Mouse (Mus musculus): ENCODE measurements around the gene Snx14.
A peak's percentile ranks its signal among the peaks of the same experiment; 100 is the strongest.

The Snx14 gene

GRCm38 (mm10) chr9:88344424-88344823 lies 94.3 kb downstream of the Snx14 start:
- no peak for DNase-seq (ENCODE audit: low spot score)

GRCm38 (mm10) chr9:88342701-88343100 lies 96.1 kb downstream of the Snx14 start:
- no peak for DNase-seq (ENCODE audit: low spot score)

- no peak for DNase-seq (ENCODE audit: low spot score)
These were observed 96.5 kb downstream of the Snx14 start for GRCm38 (mm10) chr9:88342241-88342640.

GRCm38 (mm10) chr9:88340819-88341218 lies 97.9 kb downstream of the Snx14 start:
- no peak for DNase-seq (ENCODE audit: low spot score)

- DNase-seq (ENCODE audit: low spot score) = no peak
These were observed 102.9 kb downstream of the Snx14 start for GRCm38 (mm10) chr9:88335839-88336238.

- DNase-seq (ENCODE audit: low spot score) = no peak
These were observed 106.3 kb downstream of the Snx14 start for GRCm38 (mm10) chr9:88332447-88332846.

- DNase-seq (ENCODE audit: low spot score) = no peak
These were observed 108.4 kb downstream of the Snx14 start for GRCm38 (mm10) chr9:88330316-88330715.

- no peak for DNase-seq (ENCODE audit: low spot score)
These were observed 109.5 kb downstream of the Snx14 start for GRCm38 (mm10) chr9:88329166-88329748.

- DNase-seq (ENCODE audit: low spot score) = no peak
These were observed 110.1 kb downstream of the Snx14 start for GRCm38 (mm10) chr9:88328666-88329065.

GRCm38 (mm10) chr9:88326930-88327901 lies 111.5 kb downstream of the Snx14 start, which contains the start of gene Nt5e:
Gene Nt5e, plus strand, starts transcription at chr9:88327197.
- peak; percentile 82 for DNase-seq (ENCODE audit: low spot score)

Data from embryo, embryonic 10.5 days (tissue).